In genomic region chr4:154392641-154393040, GRCm38 (mm10) we compare ENCODE assay signal across 14 mouse cellular contexts. TPM values are rescaled to one million over a fixed set of nuclear protein-coding genes. Genes with fewer than 3 reads are reported as not detected.
DNase-seq lines count a peak whose midpoint lies in the region; ATAC-seq and TF ChIP-seq lines count a peak whose summit lies in the region.
"Had no signal": no experiment of that assay in that cellular context is flagged by ENCODE, and none has a peak within 500 bp of the region (broad histone marks: within the 10 kb centered on the region; RNA-seq: fewer than 3 reads in every experiment).

No protein-coding gene starts in this region.

- H3K9me3 ChIP-seq in embryonic facial prominence, embryonic 10.5 days: no peaks in the 10 kb centered on the region
- H3K9me3 ChIP-seq: liver, embryonic 15.5 days had no signal

- intact Hi-C loops in heart, adult 2 months (cut with DNase I): loop anchor here (2.0 kb wide), 1 partner anchor 62 kb away; no protein-coding TSS in a partner anchor
- intact Hi-C loops in left cerebral cortex, adult 2 months (cut with DNase I): loop anchor here (5.0 kb wide), 1 partner anchor 60 kb away; no protein-coding TSS in a partner anchor
- intact Hi-C loops in left cerebral cortex, postnatal 25 days (cut with DNase I): loop anchor here (2.0 kb wide), 1 partner anchor 64 kb away; no protein-coding TSS in a partner anchor
- intact Hi-C loops in gastrocnemius, postnatal 14 days (cut with DNase I; ENCODE audit: low total_unique reads): no loop called here

- no peak overlapping the region for H3K27ac ChIP-seq in heart, adult 2 months
- peak overlapping the region; percentile 48 for H3K27ac ChIP-seq in left cerebral cortex, adult 2 months
- H3K27ac ChIP-seq in embryonic facial prominence, embryonic 10.5 days (replicated peaks): peak overlapping the region; percentile 53
- H3K27ac ChIP-seq: liver, embryonic 15.5 days had no signal

- no peak overlapping the region for H3K4me3 ChIP-seq in heart, adult 2 months
- no peak overlapping the region for H3K4me3 ChIP-seq in left cerebral cortex, adult 2 months
- no peak overlapping the region for H3K4me3 ChIP-seq in embryonic facial prominence, embryonic 10.5 days
- H3K4me3 ChIP-seq: liver, embryonic 15.5 days; myocyte had no signal

- WGBS in heart, adult 2 months: 67% methylated on average over 1 of the region's 1 CpGs
- WGBS in embryonic facial prominence, embryonic 10.5 days: 92% methylated on average over 1 of the region's 1 CpGs

- TF ChIP-seq POLR2A in heart, adult 2 months (IDR thresholded peaks at IDR 0.05; ENCODE audit: insufficient read depth, low read depth, low read length): no peak

- no peak for TF ChIP-seq EP300 in heart, adult 2 months (IDR thresholded peaks at IDR 0.05; ENCODE audit: insufficient read depth, low read depth, low read length)

- peak; percentile 59 for TF ChIP-seq CTCF in heart, adult 2 months (IDR thresholded peaks at IDR 0.05)
- TF ChIP-seq CTCF in left cerebral cortex, adult 2 months (IDR thresholded peaks at IDR 0.05): peak; percentile 41

- H3K79me2 ChIP-seq in heart, adult 2 months (replicated peaks; ENCODE audit: control insufficient read depth, insufficient read depth, low read length): no peaks in the 10 kb centered on the region

- H3K36me3 ChIP-seq in heart, adult 2 months (ENCODE audit: control insufficient read depth, insufficient read depth, low read length): no peaks in the 10 kb centered on the region
- H3K36me3 ChIP-seq in embryonic facial prominence, embryonic 10.5 days (replicated peaks): no peaks in the 10 kb centered on the region
- H3K36me3 ChIP-seq: liver, embryonic 15.5 days had no signal

- H3K27me3 ChIP-seq in heart, adult 2 months (ENCODE audit: control insufficient read depth, insufficient read depth, low read length): no peaks in the 10 kb centered on the region
- H3K27me3 ChIP-seq in embryonic facial prominence, embryonic 10.5 days (replicated peaks; ENCODE audit: low read depth, poor library complexity, severe bottlenecking): peaks cover 10% of the 10 kb centered on the region
- H3K27me3 ChIP-seq: liver, embryonic 15.5 days had no signal

- ATAC-seq in megakaryocyte progenitor cell, adult 5-6 weeks (replicated peaks; ENCODE audit: poor library complexity): 0 out of 2 replicates have a peak, but pooled peaks have one; percentile 33
- ATAC-seq in cerebellum, adult (ENCODE audit: insufficient number of reproducible peaks, low FRiP score, low TSS enrichment): no peak

- H3K4me1 ChIP-seq in heart, adult 2 months (ENCODE audit: control insufficient read depth, insufficient read depth, low read length): 0 out of 2 replicates have a peak, but pooled peaks cover 1% of the 10 kb centered on the region
- peaks cover 83% of the 10 kb centered on the region for H3K4me1 ChIP-seq in embryonic facial prominence, embryonic 10.5 days

- DNase-seq in heart, adult 2 months: no peak
- DNase-seq in heart, adult 8-10 months (ENCODE audit: low spot score): no peak
- DNase-seq in left cerebral cortex, adult 2 months (ENCODE audit: extremely low spot score in 1 of 2, low spot score in 2 of 2): no peak
- no peak for DNase-seq in left cerebral cortex, postnatal 25 days (ENCODE audit: low spot score in 2 of 2)
- DNase-seq in embryonic facial prominence, embryonic 10.5 days (ENCODE audit: low spot score): no peak
- no peak for DNase-seq in gastrocnemius, postnatal 14 days
- DNase-seq: cerebellum, postnatal 25 days; kidney, postnatal 4 days; right cerebral cortex, postnatal 14 days had no signal

- H3K9ac ChIP-seq in heart, adult 2 months (ENCODE audit: low read depth, low read length): no peak overlapping the region
- H3K9ac ChIP-seq: liver, embryonic 15.5 days had no signal

RNA-seq across cellular contexts. Expression of gene B230104I21Rik, which starts 56.7 kb away (rescaled TPM):
- not detected for total RNA-seq in heart, adult 2 months (2021)
- not detected in 2 replicates for polyA plus RNA-seq in heart, adult 2 months (2012; rRNA removed)
- total RNA-seq in heart, adult 8-10 months (2022): not detected
- total RNA-seq in left cerebral cortex, adult 2 months (2021): not detected
- total RNA-seq in left cerebral cortex, postnatal 25 days (2021): not detected
- not detected in 2 replicates for polyA plus RNA-seq in embryonic facial prominence, embryonic 10.5 days (2016; fragmentation: Nextera tagmentation; extraction: Ambion mirVana)
- total RNA-seq in megakaryocyte progenitor cell, adult 5-6 weeks (2015): not detected in 2 replicates
- not detected in 2 replicates for total RNA-seq in megakaryocyte progenitor cell, adult 5-6 weeks (2017)
- total RNA-seq in gastrocnemius, postnatal 14 days (2021): not detected
- polyA plus RNA-seq: gonadal fat pad, adult 2 months; liver, embryonic 15.5 days; myocyte had no signal
